Comparison of ENCODE assay signal across 20 mouse cellular contexts in the genomic region with DNA sequence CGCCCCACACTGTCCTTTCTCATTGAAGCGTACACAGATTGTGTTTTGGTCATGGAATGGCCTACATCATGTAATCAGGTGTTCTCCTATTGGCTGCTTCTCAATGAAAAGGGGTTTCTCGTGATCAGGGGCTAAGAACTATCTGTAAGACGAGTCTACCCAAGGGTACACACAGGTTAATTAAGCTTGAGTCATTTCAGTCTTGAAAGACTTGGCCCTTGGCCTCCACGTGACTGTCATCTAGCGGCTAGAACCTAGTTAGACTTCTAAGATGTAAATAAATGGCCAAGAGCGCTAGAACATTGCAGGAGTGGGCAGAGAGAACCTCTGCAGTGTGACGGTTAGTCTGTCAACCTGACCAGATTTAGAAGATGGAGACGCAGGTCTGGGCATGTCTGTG. TPM values are rescaled to one million over a fixed set of nuclear protein-coding genes. Genes with fewer than 3 reads are reported as not detected.
"Had no signal": no experiment of that assay in that cellular context is flagged by ENCODE, and none has a peak within 500 bp of the region (broad histone marks: within the 10 kb centered on the region; RNA-seq: fewer than 3 reads in every experiment).

No protein-coding gene starts in this region.

- H3K4me2 ChIP-seq: limb, embryonic 12.5 days; limb, embryonic 15.5 days; liver, embryonic 11.5 days; lung, embryonic 14.5 days; midbrain, embryonic 12.5 days; midbrain, embryonic 15.5 days; neural tube, embryonic 12.5 days; neural tube, embryonic 15.5 days; stomach, embryonic 15.5 days had no signal

- ATAC-seq: liver, postnatal 0 days; lung, postnatal 0 days; midbrain, embryonic 15.5 days had no signal

- H3K9ac ChIP-seq: limb, embryonic 12.5 days; limb, embryonic 15.5 days; liver, embryonic 14.5 days; liver, postnatal 0 days; lung, embryonic 14.5 days; midbrain, embryonic 12.5 days; midbrain, embryonic 15.5 days; neural tube, embryonic 12.5 days; neural tube, embryonic 15.5 days; stomach, embryonic 15.5 days had no signal

- H3K4me1 ChIP-seq: midbrain, embryonic 15.5 days; neural tube, embryonic 12.5 days had no signal

- H3K27ac ChIP-seq: limb, embryonic 12.5 days; limb, embryonic 15.5 days; liver, embryonic 14.5 days; macrophage; midbrain, embryonic 12.5 days; midbrain, embryonic 15.5 days; neural tube, embryonic 12.5 days; neural tube, embryonic 15.5 days had no signal

- DNase-seq: left cerebral cortex, postnatal 4 days; liver, postnatal 0 days; lung, embryonic 14.5 days; right cerebral cortex, postnatal 25 days; spleen, adult 18-20 months; thymus, postnatal 36 days had no signal

- H3K27me3 ChIP-seq: limb, embryonic 12.5 days; limb, embryonic 15.5 days; midbrain, embryonic 12.5 days; midbrain, embryonic 15.5 days; neural tube, embryonic 12.5 days; neural tube, embryonic 15.5 days; stomach, embryonic 15.5 days had no signal

- H3K9me3 ChIP-seq: limb, embryonic 12.5 days; limb, embryonic 15.5 days; midbrain, embryonic 12.5 days; midbrain, embryonic 15.5 days; neural tube, embryonic 12.5 days; neural tube, embryonic 15.5 days; stomach, embryonic 15.5 days had no signal

- H3K4me3 ChIP-seq: limb, embryonic 12.5 days; limb, embryonic 15.5 days; midbrain, embryonic 12.5 days; midbrain, embryonic 15.5 days; neural tube, embryonic 12.5 days; neural tube, embryonic 15.5 days; stomach, embryonic 15.5 days had no signal

- H3K36me3 ChIP-seq: limb, embryonic 12.5 days; limb, embryonic 15.5 days; midbrain, embryonic 12.5 days; midbrain, embryonic 15.5 days; neural tube, embryonic 12.5 days; neural tube, embryonic 15.5 days; stomach, embryonic 15.5 days had no signal

RNA-seq across cellular contexts. Expression of a gene that starts 8.5 kb away (rescaled TPM):
- total RNA-seq: layer of hippocampus, adult 18-20 months had no signal
- polyA plus RNA-seq: macrophage had no signal

RNA-seq across cellular contexts. Expression of a gene that starts 27.1 kb away (rescaled TPM):
- total RNA-seq: layer of hippocampus, adult 18-20 months; left cerebral cortex, adult 8-10 months had no signal
- polyA plus RNA-seq: macrophage; urinary bladder, adult 2 months had no signal

RNA-seq across cellular contexts. Expression of a gene that starts 30.5 kb away (rescaled TPM):
- polyA plus RNA-seq: macrophage; neural tube, embryonic 12.5 days had no signal
